Mouse (Mus musculus) lung, postnatal 0 days (tissue): ENCODE results near the gene Dhx16. TPM values are rescaled to one million over a fixed set of nuclear protein-coding genes. Genes with fewer than 3 reads are reported as not detected.

Experiments used
- ATAC-seq: fragments of 200-750 bp; cut with Nextera tagmentation; 2 replicates; pipeline ENCODE4 v1.8.0; 2017; ENCODE audit warnings: moderate library complexity
- DNase-seq: peaks from one replicate; pipeline ENCODE4 v3.0.0-alpha.2; 2016; ENCODE audit warnings: low spot score
- H3K27ac ChIP-seq: fragments of 300-500 bp; sonication (generic); 2 replicates; pipeline ENCODE4 v1.5.1; 2014; ENCODE audit warnings: antibody characterized with exemption, mild to moderate bottlenecking, low read length, mixed read lengths
- H3K27me3 ChIP-seq: fragments of 300-500 bp; sonication (generic); replicated peaks from 2 replicates; pipeline ENCODE4 v1.6.1; 2014; ENCODE audit warnings: low read length, mixed read lengths; ENCODE audit not compliant: insufficient read depth
- H3K36me3 ChIP-seq: fragments of 300-500 bp; sonication (generic); 2 replicates; pipeline ENCODE4 v1.6.1; 2014; ENCODE audit warnings: low read length, mixed read lengths; ENCODE audit not compliant: insufficient read depth
- H3K4me1 ChIP-seq: fragments of 300-500 bp; sonication (generic); 2 replicates; pipeline ENCODE4 v1.6.1; 2014; ENCODE audit warnings: antibody characterized with exemption, low read depth, low read length, mixed read lengths; ENCODE audit not compliant: insufficient read depth
- H3K4me2 ChIP-seq: fragments of 300-500 bp; sonication (generic); replicated peaks from 2 replicates; pipeline ENCODE4 v1.6.1; 2014; ENCODE audit warnings: low read depth, mild to moderate bottlenecking, low read length, moderate library complexity, mixed read lengths
- H3K4me3 ChIP-seq: fragments of 300-500 bp; sonication (generic); 2 replicates; pipeline ENCODE4 v1.5.1; 2014; ENCODE audit warnings: low read depth, low read length
- H3K9ac ChIP-seq: fragments of 300-500 bp; sonication (generic); replicated peaks from 2 replicates; pipeline ENCODE4 v1.6.1; 2014; ENCODE audit warnings: low read depth, mild to moderate bottlenecking
- H3K9me3 ChIP-seq: fragments of 300-500 bp; sonication (generic); 2 replicates; pipeline ENCODE4 v1.6.1; 2016; ENCODE audit warnings: low read length, mixed read lengths
- CTCF ChIP-seq: IDR thresholded peaks from 2 replicates; pipeline ENCODE4 v1.5.1; 2016; ENCODE audit warnings: antibody characterized with exemption, mild to moderate bottlenecking
- EP300 ChIP-seq: IDR thresholded peaks from 2 replicates; pipeline ENCODE4 v1.6.1; 2016; ENCODE audit warnings: antibody characterized with exemption, mild to moderate bottlenecking, control low read depth
- WGBS: fragments of 180-500 bp; shearing (Covaris S2); extraction: QIAGEN DNeasy Blood & Tissue Kit; methylation state at CpG from one replicate; pipeline ENCODE4 v1.1.7; 2014; 5-methylcytosine and 5-hydroxymethylcytosine counted together
- polyA plus RNA-seq: library from polyadenylated mRNA; unstranded; fragments of >200 nt; fragmentation: Nextera tagmentation; extraction: Ambion mirVana; gene quantifications from 2 replicates; pipeline ENCODE4 v1.2.1, GENCODE M21; 2015

The Dhx16 gene
- 22.3 and 25.8 TPM in 2 replicates for polyA plus RNA-seq

GRCm38 (mm10) chr17:35879245-35880057 lies at the start of gene Dhx16:
Gene Dhx16, plus strand, starts transcription at chr17:35879819.
- Histone ChIP-seq H3K27me3 (no peaks in the 10 kb centered on the region), H3K9me3 (no peaks in the 10 kb centered on the region), H3K4me3 (peak within 1 kb of the TSS; percentile 86), H3K27ac (peak within 1 kb of the TSS; percentile 65), H3K4me2 (peak within 1 kb of the TSS; percentile 63), H3K9ac (peak within 1 kb of the TSS; percentile 58), H3K36me3 (peaks cover 18% of the 10 kb centered on the region), H3K4me1 (peaks cover 4% of the 10 kb centered on the region)
- 5% methylated on average over 66 of the region's 66 CpGs for WGBS
- TF ChIP-seq CTCF (peak; percentile 88), EP300 (peak; percentile 66)
- ATAC-seq (peak; percentile 93), DNase-seq (peak; percentile 97)

GRCm38 (mm10) chr17:35832400-35833238 lies 47.0 kb upstream of the Dhx16 start:
- ATAC-seq (no peak), DNase-seq (no peak)
- Histone ChIP-seq H3K4me2 (no peak overlapping the region), H3K9me3 (no peaks in the 10 kb centered on the region), H3K9ac (no peak overlapping the region), H3K4me3 (no peak overlapping the region), H3K27me3 (no peaks in the 10 kb centered on the region), H3K27ac (no peak overlapping the region), H3K36me3 (peaks cover 39% of the 10 kb centered on the region), H3K4me1 (peaks cover 5% of the 10 kb centered on the region; the same call in 1 of the 2 replicates)
- TF ChIP-seq EP300 (no peak), CTCF (no peak)
- WGBS: 57% methylated on average over 8 of the region's 8 CpGs

- no peak overlapping the region for H3K27ac ChIP-seq
- no peak for DNase-seq
- peaks cover 5% of the 10 kb centered on the region; the same call in 1 of the 2 replicates for H3K4me1 ChIP-seq
- 20% methylated on average over 5 of the region's 5 CpGs for WGBS
- H3K36me3 ChIP-seq: peaks cover 37% of the 10 kb centered on the region
- TF ChIP-seq EP300 (no peak), CTCF (no peak)
- ATAC-seq: no peak
- H3K9ac ChIP-seq: no peak overlapping the region
- no peaks in the 10 kb centered on the region for H3K9me3 ChIP-seq
- H3K4me2 ChIP-seq: no peak overlapping the region
- no peak overlapping the region for H3K4me3 ChIP-seq
- H3K27me3 ChIP-seq: no peaks in the 10 kb centered on the region
These were observed 46.3 kb upstream of the Dhx16 start for GRCm38 (mm10) chr17:35833239-35833751.

GRCm38 (mm10) chr17:35833894-35834293 lies 45.7 kb upstream of the Dhx16 start:
- peaks cover 5% of the 10 kb centered on the region; the same call in 1 of the 2 replicates for H3K4me1 ChIP-seq
- ATAC-seq (no peak), DNase-seq (no peak)
- H3K9ac ChIP-seq: no peak overlapping the region
- 55% methylated on average over 5 of the region's 5 CpGs for WGBS
- no peak overlapping the region for H3K4me2 ChIP-seq
- H3K36me3 ChIP-seq: peaks cover 36% of the 10 kb centered on the region
- H3K4me3 ChIP-seq: no peak overlapping the region
- TF ChIP-seq EP300 (no peak), CTCF (no peak)
- no peak overlapping the region for H3K27ac ChIP-seq
- no peaks in the 10 kb centered on the region for H3K27me3 ChIP-seq
- H3K9me3 ChIP-seq: no peaks in the 10 kb centered on the region

- Histone ChIP-seq H3K27me3 (no peaks in the 10 kb centered on the region), H3K9me3 (no peaks in the 10 kb centered on the region), H3K36me3 (peaks cover 36% of the 10 kb centered on the region), H3K27ac (no peak overlapping the region), H3K9ac (no peak overlapping the region), H3K4me3 (no peak overlapping the region), H3K4me1 (peaks cover 5% of the 10 kb centered on the region; the same call in 1 of the 2 replicates), H3K4me2 (no peak overlapping the region; the same call in 1 of the 2 replicates)
- no peak for ATAC-seq
- WGBS: 58% methylated on average over 26 of the region's 26 CpGs
- no peak for DNase-seq
- TF ChIP-seq CTCF (peak; percentile 35), EP300 (no peak)
These were observed 44.8 kb upstream of the Dhx16 start for GRCm38 (mm10) chr17:35834696-35835422.
